Mouse (Mus musculus): ENCODE results near the gene P4hb.

P4hb gene

DNA sequence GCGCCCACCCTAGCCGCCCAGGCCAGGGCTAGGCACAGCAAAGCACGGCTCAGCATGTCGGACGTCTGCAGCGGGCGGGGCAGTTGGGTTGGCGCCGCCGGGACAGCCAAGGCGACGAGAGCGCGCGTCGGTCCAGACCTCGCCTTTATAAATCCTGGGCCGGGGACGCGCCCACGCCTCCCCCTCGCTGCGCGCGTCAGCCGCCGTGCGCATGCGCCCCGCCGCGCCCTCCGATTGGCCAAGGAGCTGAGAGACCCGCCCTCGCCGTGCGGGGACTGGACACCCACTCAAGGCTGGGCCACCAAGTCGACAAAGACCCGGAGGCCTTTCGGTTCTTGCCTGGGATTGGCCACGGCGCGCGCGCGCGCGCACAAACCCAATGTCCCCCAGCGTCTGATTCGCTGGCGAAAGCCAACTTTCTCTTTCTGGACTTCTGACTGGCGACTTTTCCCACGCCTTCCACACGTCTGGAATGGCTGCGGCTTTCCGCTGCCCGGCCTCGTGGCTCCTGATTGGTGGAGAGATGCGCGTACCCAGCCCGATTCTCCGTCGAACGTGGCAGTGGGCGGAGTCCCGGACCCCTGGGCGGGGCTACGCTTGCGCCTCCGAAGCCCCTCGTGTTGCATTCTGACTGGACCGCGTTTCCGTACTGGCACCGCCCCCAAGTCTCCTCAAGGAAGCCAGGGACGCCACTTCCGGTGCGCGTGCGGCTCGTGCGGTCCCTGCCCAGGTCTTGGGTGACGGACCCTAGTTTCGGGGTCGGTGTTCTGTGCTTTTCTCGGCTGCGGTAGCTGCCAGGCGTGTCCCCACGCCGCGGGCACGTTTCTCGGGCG lies at the start of gene P4hb:
TSS of gene P4hb (minus strand) at position 502 of the 833 bp plus-strand sequence.
- in situ Hi-C loops (cut with MseI, MboI): no loop called here

DNA sequence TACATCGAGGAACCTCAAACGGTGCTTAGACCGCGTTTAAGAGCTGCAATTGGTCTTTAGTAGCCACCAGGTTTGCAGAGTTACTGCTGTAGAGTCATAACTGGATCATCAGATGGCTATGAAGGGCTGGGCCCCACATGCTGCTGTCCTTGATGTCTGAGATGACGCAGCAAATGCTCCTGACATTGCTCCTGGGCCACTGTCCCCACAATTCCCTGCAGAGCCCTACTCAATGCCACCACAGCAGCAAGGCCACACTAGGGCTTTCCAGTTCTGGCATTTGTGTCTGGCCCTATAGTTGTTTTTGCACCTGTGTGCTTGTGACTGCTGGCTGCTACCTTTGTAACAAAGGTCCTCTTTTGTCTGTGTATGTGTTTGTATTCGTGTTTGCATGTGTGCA lies 49.8 kb upstream of the P4hb start:
- in situ Hi-C loops (cut with MseI, MboI): no loop called here

DNA sequence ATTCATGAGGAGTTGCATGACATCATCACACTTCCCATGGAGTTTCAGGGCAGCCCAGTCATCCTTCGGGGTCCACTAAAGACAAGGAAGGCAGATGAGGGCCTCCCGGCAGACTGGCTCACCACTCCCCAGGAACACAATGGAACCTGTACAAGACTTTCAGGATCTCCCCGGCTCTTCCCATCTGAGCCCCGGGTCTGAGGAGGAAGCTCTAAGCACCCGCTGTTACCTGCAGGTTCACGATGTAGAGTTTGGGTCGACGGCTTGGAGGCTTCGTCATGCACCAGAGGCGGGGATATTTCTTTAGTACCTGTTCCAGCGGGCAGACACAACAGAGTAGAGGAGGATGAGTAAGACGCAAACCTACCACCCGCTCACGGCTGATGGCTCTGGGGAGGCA lies 47.1 kb upstream of the P4hb start:
- in situ Hi-C loops (cut with MseI, MboI): no loop called here

DNA sequence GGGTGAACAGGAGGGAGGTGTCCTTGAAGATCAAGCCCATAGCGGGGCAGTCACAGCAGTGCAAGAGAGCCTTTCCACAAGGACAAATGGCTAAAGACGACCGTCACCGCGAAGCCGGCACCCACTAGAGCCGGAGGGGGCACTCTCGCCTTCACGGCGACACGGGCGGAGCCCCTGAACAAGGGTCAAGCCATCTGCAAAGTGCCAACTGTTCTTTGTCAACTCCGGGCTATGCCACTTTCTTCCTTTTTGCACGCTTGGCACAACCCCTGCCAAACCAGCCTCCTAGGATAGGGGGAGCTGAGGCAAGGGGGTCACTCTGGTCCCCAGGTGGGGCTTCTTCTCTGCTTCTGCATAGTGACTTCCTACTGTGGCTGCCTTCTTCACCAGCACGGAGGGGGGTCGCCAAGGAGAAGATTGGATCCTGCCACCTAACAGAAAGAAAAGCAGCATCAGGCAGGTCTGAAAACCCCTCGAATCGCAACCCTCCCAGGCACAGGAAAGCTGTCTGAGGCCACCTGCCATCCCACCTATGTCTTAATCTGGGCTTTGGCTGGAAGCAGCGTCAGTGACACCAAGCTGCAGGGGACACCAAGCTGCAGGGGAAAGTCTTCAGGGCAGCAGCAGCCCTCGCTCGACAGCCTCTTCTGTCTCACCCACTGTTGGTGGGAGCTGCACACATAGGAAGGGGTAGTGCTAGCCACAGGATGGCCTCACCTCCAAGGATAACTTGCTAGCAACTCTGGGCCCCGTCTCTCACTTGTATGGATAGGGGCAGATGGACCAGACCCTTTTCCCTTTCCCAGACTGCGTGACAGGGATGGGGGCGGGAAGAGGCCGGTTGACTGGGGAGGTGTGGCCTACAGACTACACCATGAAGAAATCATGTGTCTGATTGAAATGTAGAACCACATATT lies 45.8 kb upstream of the P4hb start:
- in situ Hi-C loops (cut with MseI, MboI): no loop called here

DNA sequence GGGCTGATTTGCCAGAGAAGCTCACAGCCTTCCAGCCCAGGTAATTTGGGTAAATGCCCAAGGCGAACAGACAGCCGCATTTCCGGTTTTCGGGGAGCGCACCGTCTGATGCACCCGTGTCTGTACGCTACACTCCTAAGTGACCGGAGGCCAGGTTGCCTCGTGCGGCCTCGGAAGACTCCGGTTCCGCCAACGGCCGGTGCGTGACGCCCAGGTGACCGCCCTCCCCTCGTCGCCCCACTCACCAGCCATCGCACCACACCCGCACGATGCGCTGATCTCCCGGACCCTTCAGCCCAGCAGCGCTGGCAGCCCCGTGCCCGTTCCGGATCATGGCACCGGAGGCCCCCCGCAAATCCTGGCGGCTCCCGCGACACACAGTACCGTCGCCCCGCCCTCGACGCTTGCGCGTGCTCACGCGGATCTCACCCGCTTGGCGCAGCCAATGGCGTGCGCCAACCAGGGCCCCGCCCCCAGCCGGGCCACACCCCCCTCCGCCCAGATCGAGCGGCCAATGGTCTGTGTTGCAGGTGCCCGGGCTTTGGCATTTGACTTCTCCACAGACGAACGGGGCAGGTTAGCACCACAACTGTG lies 44.6 kb upstream of the P4hb start, which contains the start of gene Pcyt2:
TSS of gene Pcyt2 (minus strand) at position 418 of the 594 bp plus-strand sequence.
- in situ Hi-C loops (cut with MseI, MboI): no loop called here

DNA sequence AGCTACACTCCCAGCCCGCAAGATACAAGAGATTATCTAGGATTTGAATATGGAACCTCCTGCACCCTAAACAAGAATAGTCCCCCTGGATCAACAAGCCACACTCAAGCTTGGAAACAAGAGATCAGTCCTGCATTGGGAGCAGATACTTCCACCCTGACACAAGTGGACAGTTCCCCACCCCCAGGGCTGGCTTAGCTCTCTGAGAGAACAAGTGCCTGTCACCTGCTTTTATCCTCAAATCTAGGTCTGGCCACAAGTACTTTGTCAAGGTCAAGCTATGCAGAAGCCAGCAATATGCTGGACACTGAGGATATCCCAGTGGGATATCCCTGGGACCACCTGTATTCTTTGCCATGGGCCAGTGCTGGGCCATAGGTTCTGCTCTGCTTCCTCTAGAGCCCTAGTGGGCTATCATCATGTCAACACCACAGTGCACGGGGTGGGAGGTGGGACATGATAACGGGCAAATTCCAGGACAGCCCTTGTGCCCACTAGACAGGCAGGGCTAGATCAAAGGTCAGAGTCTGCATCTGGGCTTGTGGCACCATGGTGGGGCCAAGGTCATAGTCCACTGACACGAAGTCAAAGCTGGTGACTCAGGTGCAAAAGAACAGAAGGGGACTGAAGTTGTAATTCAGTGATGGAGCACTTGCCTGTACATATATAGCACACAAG lies 43.7 kb upstream of the P4hb start:
- in situ Hi-C loops (cut with MseI, MboI): no loop called here

DNA sequence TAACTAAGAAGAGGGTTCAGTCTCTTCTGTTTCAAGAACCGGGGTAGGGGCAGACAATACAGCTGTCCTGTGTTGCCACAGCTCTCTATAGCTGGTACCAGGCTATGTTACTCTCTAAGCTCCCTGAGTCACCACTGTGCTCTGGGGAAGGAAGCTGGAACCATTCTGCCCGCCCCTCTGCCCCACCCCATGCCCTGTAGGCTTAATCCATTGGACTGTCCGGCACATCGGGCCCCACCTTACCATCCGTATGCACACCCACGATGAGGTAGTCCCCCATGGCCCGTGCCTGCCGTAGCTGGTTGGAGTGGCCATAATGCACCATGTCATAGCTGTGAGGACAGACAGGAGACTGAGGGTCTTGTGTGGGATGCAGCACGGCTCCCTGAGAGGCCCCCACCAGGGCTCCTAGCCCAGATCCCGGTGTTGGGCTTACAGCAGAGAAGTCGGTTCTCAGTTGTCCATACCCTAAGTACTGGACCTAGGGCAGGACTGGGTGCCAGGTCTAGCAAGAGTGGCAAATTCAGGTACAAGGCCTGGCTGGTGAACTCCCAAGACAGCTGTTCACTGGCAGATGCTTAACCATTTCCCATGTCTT lies 42.7 kb upstream of the P4hb start:
- in situ Hi-C loops (cut with MseI, MboI): no loop called here

DNA sequence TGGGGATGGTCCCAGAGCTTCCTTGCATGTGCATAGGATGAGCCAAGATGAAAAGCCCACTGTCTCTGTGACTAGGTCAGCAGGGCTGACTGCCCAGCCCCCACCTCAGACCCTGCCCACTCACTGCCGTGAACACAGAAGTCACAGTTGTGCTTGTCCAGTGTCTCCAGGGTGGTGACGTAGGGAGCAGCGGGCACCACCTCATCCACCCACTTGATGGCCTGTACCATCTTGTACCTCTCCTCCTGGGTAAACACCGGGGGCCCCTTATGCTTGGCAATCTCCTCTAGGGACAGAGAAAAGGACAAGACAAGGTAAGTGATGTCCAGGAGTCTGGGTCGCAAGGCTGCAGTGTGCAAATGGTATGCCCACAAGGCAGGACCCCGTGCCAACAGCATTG lies 42.1 kb upstream of the P4hb start:
- in situ Hi-C loops (cut with MseI, MboI): no loop called here

DNA sequence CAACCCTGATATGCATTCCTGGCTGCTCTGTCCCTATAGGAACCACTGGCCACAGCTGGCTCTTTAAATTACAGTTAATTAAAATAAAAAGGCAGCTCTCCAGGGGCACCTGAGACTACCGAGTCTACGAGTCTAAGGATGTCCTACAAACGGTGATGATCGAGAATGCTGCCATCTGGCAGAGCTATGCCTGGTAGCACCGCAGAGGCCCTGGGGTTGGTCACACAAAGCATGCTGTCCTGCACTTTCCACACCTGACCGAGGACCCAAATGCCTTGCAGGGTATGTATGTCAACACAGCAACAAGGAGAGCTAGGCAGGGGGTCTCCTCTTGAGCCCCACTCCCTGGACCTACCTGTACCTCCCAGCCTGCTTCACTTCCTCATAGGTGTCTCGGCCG lies 40.9 kb upstream of the P4hb start:
- in situ Hi-C loops (cut with MseI, MboI): no loop called here

DNA sequence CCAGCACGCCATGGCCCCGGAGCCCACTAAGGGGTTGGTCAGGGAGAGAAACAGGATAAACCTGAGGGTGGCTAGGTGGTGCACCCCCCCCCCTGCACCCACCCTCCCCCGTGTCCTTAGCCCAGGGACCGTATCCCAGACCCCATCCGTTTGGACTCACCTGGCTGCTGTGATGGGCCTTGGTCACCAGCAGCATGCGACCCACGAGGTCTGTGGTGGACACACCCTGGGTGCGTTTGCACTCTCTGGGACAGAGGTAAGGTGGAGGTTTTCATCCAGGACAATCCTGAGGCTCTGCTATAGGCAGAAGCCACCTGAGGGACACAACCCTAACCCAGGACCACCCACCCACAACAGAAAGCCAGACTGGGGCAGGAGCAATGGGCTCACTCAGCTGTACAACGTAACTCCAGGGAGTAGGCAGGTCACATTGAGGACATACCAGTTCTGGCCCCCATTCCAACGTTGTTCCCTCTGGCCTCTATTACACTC lies 40.5 kb upstream of the P4hb start:
- in situ Hi-C loops (cut with MseI, MboI): no loop called here

DNA sequence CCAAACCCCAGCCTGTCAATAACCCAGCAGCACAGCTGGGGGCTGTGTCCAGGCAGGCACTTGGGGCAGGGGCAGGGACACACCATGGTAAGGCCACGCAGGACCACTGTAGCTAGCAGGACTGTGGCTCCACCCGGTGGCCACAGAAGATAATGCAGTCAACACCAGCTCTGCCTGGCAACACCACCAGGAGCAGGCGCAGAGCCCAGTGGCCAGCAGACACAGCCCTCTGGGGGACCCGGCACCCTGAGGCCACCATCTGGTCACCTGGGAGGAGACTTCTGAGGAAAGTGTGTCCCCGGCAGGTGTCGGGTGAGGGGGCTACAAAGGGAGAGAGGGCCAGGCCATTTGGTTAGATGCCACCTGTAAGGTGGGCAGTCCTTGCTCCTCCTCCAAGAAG lies 39.7 kb upstream of the P4hb start:
- in situ Hi-C loops (cut with MseI, MboI): no loop called here

DNA sequence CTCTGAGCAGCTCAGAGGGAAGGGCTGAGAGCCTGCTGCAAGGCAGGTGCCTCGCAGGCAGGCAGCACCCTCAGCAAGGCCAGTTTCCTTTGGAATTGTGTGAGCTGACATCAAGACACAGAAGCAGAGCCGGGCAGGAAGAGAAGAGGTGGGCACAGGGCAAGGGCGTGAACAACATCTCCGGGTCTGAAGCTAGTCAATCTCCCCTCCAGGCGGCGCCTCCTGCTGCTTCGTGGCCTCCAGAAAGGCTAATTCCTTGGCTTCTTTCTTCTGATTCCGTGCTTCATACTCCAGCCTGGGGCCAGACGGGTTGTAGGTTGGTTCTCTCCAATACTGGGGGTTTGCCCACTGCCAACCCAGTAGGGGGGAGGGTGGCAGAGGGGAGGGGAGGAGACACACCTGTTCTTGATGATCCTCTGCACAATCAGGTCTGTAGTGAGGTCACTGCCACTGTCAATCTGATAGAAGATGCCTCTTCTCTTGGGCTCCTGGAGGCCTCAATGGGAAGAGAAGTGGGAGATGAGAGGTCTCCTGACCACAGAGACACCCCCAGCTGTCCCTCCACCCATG lies 37.5 kb upstream of the P4hb start:
- in situ Hi-C loops (cut with MseI, MboI): no loop called here

DNA sequence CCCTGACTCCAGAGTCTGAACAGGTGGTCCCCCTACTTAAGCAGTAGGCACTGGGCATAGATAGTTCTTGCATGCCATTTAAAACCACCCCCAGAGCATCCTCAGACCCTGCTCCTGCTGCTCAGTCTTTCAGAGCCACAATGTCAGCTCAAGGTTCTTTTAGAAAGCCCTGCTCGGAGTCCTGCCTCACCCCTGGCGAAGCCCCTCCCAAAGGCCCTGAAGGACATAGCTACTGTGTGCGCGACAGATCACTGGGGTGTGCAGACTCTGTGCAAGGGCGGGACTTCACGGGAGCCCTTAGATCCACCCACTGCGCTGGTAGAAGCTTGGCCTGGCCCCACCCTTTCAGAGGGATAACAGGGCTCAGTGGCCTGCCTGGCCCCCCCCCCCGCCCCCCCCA lies 36.2 kb upstream of the P4hb start:
- in situ Hi-C loops (cut with MseI, MboI): no loop called here

DNA sequence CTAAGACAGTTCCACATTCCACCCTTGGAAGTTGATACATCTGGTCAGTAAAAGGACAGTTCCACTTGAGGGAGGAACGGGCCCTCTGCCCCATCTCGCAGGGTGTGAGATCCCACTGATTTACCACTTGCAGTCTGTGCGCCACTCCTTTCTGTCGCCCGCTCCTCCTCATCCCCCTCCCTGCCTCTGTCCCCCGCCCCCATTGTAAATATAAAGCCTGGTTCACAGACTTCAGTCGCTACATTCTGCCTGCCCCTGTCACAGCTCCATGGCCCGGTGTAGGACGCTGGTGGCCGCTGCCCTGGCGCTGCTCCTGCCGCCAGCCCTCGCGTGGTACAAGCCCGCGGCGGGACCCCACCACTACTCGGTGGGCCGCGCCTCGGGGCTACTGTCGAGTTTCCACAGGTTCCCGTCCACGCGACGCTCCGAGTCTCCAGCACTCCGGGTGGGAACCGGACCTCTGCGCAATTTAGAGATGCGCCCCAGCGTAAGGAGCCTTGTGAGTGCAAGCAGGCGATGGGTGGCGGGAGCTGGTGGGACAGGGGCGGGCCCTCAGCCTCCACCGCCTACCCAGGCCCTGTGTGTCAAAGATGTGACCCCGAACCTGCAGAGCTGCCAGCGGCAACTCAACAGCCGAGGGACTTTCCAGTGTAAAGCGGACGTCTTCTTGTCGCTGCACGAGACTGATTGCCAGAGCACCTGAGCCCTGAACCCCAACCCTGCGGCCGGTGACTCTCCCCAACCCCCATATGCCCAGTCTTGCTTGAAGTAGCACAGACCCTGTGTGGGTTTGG lies 35.4 kb upstream of the P4hb start, which contains the start of gene Npb:
TSS of gene Npb (plus strand) at position 237 of the 794 bp plus-strand sequence.
- in situ Hi-C loops (cut with MseI, MboI): no loop called here

DNA sequence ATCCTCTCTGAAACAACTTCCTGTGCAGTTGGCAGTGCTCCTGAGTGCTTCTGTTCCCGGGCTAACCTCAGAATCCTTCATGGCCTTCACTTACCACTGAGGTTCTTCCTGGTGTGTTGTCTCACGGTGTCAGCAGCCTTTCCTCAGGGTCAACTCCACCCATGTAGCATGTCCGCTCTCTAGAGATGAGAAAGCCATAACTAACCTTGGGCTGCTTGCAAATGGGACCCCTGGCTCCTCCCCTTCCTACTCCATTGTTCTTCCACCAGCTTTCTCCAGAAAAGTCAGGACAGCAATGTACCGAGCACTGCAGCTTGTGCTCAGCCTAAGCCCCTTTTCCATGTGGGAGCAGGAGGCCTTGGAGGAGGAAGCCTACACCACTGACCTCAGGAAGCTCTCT lies 33.7 kb upstream of the P4hb start:
- in situ Hi-C loops (cut with MseI, MboI): no loop called here

DNA sequence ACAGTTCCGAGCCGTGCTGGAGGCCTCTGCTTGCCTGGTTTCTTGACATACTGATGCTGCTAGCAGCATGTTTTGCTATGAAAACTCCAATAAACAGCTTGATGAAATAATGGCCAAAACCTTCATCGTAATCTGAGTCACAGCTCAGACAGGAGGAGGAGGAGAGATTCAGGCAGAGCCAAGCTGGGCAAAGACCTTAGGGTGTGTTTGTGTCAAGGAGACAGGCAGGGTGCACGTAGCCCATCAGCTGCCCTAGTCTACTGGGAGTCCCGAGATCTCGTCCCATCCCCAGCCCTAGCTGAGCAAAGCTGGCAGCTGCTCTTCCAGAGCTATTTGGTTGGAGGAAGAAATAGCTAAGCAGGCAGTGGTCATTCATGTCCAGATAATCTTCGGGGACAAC lies 32.6 kb upstream of the P4hb start:
- in situ Hi-C loops (cut with MseI, MboI): no loop called here

DNA sequence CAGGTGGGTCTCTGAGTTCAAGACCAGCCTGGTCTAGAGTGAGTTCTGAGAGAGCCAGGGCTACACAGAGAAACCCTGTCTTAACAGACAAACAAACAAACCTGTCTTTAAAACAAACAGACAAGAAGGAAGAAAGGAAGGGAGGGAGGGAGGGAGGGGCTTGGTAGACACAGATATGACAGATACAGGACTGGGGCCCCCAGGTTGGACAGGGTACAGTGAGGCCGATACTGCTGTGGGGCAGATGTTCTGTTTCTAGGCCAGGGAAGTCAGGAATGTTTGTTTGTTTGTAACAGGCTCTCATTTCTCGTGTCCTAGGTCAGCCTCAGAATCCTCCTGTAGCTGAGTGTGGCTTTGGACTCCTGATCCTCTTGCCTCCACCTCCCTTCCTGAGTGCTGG lies 30.5 kb upstream of the P4hb start:
- in situ Hi-C loops (cut with MseI, MboI): no loop called here

DNA sequence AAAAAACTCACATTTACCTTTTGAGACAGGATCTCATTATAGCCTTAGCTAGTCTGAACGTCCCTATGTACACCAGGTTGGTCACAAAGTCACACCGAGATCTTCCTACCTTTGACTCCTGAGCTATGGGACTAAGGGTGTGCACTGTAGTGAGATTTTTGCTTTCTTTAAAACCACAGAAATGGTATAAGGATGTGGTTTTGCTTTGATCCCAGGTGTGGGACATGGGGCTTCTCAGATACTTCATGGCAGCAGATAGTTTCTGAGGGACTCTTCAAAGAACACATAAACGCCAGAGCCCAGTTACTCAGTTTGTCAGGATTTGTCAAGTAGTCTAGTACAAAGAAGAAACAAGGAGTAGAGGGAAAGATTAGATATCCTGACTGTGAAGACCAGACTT lies 27.7 kb upstream of the P4hb start:
- in situ Hi-C loops (cut with MseI, MboI): no loop called here

DNA sequence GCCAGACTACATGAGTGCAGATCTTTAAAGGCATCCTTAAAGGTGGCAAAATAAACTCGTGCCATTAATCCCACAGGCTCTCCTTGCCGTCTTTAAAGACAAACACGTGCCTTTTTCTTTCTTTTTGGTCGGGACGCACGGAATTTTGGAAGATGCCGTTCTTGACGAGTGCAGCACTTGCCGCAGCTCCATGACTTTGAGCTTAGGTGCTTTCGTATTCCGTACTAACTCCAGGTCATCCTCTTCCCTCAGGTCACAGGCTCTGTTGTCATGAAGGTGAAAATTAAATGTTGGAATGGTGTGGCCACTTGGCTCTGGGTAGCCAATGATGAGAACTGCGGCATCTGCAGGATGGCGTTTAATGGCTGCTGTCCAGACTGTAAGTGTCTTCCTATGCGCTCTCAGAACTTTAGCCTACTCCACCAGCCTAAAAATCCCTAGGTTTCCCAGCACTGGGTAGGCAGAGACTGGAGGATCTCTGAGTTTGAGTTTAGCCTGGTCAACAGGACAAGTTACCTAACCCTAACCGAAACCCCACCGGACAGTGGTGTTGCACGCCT lies 26.0 kb upstream of the P4hb start:
- in situ Hi-C loops (cut with MseI, MboI): no loop called here
